Mouse (Mus musculus): ENCODE measurements around the gene Arl15.

Gene Arl15

GRCm38 (mm10) chr13:114188801-114189200, 394.5 kb downstream of the Arl15 start:
- in situ Hi-C loops (cut with MboI; ENCODE audit: low pct_unique_long_range_greater_than_20kb in 1 of 2, low sequenced_read_pairs in 2 of 2, unreplicated experiment in 1 of 2): no loop called here

GRCm38 (mm10) chr13:114189441-114189840, 395.1 kb downstream of the Arl15 start:
- in situ Hi-C loops (cut with MboI; ENCODE audit: low pct_unique_long_range_greater_than_20kb in 1 of 2, low sequenced_read_pairs in 2 of 2, unreplicated experiment in 1 of 2): no loop called here

DNA sequence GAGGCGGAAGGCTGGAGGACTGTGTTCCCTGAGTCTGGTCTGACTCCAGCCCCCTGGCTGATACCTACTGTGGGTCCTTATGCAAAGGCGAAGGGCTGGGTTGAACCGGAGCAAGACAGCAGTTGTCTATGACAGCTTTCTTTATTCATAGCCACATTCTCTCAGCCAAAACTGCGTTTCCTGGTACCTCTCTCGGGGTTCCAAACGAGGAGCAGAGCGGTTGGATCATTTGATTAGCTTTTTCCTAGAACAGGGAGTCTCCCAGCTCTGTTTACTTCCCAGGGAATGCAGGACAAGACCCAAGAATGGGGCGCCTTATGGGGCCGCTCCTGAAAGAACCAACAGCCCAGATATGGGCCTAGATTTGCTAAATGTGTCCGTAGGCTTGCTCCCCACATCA, 396.6 kb downstream of the Arl15 start:
- in situ Hi-C loops (cut with MboI; ENCODE audit: low pct_unique_long_range_greater_than_20kb in 1 of 2, low sequenced_read_pairs in 2 of 2, unreplicated experiment in 1 of 2): no loop called here

GRCm38 (mm10) chr13:114198252-114198799, 404.0 kb downstream of the Arl15 start:
- in situ Hi-C loops (cut with MboI; ENCODE audit: low pct_unique_long_range_greater_than_20kb in 1 of 2, low sequenced_read_pairs in 2 of 2, unreplicated experiment in 1 of 2): no loop called here

DNA sequence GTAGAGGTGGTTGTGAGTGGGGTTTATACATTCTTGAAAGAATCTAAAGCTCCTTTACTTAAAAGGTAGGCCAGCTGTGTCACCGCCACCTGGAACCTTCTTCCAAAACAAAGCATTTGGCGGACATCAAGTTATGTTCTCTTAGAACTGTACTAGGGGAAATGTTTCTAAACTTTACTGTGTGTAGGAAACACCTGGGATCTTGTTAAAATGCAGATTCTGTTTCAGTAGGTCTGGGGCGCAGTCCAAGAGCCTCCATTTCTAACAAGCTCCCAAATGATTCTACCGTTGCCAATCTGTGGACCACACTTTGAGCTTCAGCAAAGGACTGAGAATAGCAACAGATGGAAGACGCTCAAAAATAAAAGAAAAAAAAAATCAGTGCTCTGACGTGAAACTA, 405.4 kb downstream of the Arl15 start:
- in situ Hi-C loops (cut with MboI; ENCODE audit: low pct_unique_long_range_greater_than_20kb in 1 of 2, low sequenced_read_pairs in 2 of 2, unreplicated experiment in 1 of 2): no loop called here

GRCm38 (mm10) chr13:114200545-114200944, 406.2 kb downstream of the Arl15 start:
- in situ Hi-C loops (cut with MboI; ENCODE audit: low pct_unique_long_range_greater_than_20kb in 1 of 2, low sequenced_read_pairs in 2 of 2, unreplicated experiment in 1 of 2): no loop called here

DNA sequence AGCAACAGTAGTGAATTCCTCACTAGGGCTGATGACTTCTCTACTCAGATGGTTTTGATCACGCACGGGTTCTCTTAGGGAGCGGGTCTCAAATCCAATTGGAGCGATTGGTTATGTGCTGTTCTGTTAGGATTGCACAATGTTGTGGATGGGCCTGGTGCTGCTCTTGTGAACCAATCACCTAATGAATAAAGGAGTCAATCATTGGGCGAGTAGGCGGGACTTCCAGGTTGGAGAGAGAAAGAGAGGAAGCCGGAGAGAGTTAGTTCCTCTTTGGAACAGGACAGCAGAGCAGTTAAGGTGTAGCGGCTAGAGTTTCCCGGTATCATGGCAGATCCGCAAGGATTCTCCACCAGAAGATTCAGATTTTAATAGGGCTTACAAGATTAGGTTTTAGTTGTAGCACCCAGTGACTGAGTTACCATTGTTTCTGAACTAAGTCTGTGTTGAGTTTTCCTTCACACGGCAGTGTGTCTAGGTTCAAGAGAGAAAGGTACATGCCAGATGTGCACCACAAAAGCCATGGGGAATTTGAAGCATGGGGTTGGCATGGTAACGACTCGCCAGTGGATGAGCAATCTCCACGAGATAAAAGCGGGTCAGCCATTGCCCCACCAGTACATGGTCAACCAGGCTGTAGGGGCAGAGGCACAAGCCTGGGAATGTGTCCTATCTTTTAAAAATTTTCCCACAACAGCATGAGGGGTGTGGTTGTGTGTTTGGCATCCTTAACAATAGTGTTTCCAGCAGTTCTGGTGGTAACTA, 408.7 kb downstream of the Arl15 start:
- in situ Hi-C loops (cut with MboI; ENCODE audit: low pct_unique_long_range_greater_than_20kb in 1 of 2, low sequenced_read_pairs in 2 of 2, unreplicated experiment in 1 of 2): no loop called here
